Mouse (Mus musculus) spleen, adult 18-20 months (tissue): Measurements from ENCODE around the gene Plcl2.
A peak's percentile ranks its signal among the peaks of the same experiment; 100 is the strongest.
"Not testable (repeated sequence)": the region's sequence is repeated elsewhere in the genome, so short reads cannot be mapped to it uniquely, and the experiment has no call there.

Source experiments
- DNase-seq, 2 experiments: peaks; one replicate each; pipeline ENCODE4 v3.0.0; 2022; ENCODE audit warnings: mixed read lengths in 2 of 2

Plcl2 gene

GRCm38 (mm10) chr17:50677978-50678712 lies 168.9 kb downstream of the Plcl2 start:
- DNase-seq, result no peak

- DNase-seq, result no peak
Measured at GRCm38 (mm10) chr17:50678748-50679147, 169.5 kb downstream of the Plcl2 start.

DNA sequence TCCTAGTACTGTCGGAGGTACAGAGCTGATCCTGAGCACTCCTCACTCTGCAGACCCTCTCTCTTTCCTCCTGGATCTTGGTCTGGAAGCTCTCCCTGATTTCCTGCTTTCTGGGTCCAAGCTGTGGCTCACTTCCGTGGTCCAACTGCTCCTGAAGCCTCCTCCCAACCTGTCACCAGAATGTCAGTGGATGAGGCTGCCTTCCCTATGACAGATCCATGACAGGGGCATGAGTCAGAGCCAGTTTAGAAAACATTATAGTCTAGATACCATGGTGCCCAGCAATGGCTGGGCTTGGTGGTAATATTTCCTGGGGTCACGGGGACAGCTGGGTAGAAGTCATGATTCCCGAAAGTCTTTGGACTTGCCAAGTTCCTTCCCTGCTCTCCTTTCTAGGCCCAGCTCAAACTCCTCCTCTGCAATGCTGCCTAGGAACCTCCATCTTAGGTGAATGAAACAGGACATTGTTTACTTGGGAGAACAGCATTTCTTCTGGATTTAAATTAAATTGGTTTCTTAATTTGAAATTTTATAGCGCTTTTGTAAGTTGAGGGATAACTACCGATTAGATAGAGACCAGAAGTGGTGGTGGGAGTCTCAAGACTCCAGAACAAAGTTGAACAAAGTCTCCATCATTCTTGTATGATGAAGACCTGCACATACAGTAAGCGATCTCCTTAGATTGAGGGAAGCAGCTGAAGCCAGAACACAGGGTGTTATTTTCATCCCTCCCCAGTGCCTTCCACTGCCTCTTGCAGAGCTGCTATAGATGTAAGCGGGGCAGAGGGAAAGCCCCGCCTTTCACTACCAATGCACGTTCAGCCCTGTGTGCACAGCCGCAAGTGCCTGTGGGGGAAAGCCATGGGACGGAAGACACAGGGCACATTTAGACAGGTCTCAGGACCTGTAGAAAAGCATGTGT lies 170.7 kb downstream of the Plcl2 start:
- DNase-seq, result no peak

DNA sequence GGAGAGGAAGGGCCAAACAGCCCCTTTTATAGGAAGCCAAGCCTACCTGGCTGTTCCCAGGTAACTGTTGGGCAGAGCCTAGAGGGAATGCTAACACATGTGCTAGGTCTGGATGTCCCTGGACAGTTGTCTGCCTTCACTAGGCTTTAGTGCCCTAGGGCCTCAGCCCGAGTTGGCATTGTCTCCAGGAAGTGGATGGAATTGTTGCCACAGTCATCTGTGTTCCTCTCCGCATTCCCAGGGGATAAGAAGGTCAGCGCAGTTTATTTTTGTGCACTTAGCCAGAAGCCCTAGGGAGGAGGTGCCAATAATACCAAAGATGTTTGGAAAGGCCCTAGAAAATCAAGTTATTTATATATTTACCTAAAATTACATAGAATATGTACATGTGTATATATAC lies 173.5 kb downstream of the Plcl2 start:
- DNase-seq, result no peak

DNA sequence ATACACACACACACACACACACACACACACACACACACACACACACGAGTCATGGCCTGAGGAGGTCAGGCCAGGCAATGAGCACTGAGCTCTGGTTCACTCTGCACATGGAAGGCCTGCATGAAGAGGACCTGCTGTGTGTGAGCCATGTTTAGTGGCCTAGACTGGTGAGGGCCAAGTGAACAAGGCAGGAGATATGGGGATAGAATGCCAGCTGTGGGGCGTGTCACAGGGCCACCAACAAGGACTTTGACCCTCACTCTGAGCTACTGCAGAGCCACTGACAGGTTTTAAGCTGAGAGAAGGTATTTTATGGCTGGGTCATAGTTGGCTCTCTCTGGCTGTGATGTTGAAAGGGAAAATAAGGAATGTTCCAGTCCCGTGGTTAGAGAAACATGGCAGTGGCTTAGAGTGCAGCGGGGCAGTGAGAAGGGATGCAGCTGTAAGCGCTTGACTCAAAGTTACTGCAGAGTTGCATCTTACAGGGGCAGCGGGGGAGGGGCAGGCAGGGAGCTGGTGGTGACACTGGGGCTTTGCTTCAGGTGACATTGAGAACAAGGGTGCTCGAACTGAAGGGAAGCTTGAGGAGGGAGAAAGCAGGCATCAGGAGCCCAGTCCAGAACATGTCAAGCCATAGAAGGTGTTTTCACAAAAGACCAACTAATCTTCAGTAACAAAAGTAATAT lies 175.9 kb downstream of the Plcl2 start:
- DNase-seq, result no peak

- no peak for DNase-seq
Measured at GRCm38 (mm10) chr17:50687670-50688069, 178.5 kb downstream of the Plcl2 start.

- no peak for DNase-seq
Measured at GRCm38 (mm10) chr17:50688135-50688534, 178.9 kb downstream of the Plcl2 start.

DNA sequence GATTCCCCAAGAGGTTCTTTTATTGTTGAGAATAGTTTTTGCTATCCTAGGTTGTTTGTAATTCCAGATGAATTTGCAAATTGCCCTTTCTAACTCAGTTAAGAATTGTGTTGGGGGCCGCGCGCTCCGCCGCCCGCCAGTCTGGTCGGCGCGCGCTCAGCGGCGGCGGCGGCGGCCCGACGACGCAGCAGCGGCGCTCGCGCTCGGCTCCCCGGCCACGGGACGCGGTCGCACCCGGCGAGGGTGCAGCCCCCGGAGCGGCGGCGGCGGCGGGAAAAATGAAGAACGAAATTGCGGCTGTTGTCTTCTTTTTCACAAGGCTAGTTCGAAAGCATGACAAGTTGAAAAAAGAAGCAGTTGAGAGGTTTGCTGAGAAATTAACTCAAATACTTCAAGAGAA lies 189.2 kb downstream of the Plcl2 start:
- DNase-seq, result not testable (repeated sequence)

DNA sequence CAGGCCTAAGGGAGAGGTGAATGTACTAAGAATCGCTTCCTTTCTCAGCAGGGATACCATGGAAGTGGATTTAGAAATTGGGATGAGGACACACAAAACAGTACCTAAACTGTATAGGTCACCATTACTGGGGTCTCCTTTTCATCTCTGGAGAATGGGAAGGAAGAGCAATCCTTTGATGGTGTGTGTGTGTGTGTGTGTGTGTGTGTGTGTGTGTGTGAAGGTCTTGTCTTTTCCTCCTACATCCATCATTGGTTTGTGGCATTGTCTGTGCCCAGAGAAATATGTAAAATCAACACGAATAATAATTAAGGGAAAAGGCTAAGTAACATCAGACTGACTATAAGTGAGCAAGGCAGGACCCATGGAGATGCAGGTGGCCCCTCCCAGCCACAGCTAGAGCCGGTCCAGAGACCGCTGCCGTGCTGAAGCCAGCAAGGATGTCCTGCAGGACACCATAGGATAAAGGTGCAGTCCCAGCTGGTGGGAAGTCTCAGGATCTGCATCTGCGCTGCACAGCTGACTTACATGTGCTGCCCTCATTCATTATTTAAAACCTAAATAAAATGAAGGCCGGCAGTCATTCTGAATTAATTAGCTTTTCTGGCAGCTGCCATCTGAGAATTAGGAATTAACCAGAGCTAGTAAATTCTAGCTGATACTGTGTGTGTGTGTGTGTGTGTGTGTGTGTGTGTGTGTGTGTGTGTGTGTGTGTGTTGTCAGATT lies 201.5 kb downstream of the Plcl2 start:
- DNase-seq, result no peak

GRCm38 (mm10) chr17:50717586-50717985 lies 208.4 kb downstream of the Plcl2 start:
- no peak for DNase-seq

DNA sequence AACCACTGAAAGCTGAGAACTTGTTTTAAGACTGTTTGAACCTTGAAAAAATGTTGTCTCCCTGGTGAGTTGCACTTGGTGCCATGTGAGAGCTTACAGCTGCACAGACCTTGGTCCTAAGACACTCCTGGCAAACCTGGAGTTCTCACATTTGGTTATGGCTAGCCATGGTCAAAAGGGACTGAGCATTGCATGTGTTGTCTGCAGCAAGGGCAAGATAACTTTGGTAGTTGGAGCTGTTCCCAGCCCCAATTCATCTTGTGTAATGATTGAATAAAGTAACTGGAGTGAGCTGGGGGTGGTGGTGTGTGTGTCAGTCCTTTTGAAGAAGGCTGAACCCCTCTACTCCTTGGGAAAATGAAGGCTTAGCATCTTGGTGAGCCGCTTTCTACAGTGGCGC lies 215.2 kb downstream of the Plcl2 start:
- no peak for DNase-seq

DNA sequence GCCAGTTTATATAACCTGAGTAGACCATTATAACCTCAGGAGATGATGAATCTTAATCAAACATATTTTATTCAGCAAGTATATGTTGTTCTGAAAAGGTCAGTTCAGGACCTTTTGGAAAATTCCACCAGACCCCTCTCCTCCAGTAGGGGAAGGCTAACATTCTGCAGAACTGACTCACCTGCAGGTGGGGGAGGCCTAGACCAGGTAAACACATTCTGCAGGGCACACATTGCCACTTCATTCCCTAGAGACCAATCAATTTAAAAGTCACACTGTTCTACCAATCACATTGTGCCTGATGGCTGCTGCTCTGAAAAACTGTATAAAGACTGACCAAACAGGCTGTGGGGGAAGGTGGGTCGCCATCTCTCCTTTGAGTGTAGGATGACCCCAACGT lies 217.1 kb downstream of the Plcl2 start:
- no peak for DNase-seq

DNA sequence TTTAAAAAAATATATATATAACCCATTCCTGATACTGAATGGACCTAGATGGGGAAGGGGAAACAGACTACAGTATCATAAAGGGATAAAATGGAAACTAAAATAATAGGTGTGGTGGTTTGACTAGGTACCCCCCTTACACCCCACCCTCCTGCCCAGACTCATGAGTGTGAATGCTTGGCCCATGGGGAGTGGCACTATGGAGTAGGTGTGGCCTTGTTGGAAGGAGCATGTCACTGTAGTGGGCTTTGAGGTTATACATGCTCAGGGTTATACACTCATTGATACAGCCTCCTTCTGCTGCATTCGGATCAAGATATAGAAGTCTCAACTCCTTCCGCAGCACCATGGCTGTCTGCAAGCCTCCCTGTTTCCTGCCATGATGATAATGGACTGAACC lies 219.8 kb downstream of the Plcl2 start:
- DNase-seq, result no peak

DNA sequence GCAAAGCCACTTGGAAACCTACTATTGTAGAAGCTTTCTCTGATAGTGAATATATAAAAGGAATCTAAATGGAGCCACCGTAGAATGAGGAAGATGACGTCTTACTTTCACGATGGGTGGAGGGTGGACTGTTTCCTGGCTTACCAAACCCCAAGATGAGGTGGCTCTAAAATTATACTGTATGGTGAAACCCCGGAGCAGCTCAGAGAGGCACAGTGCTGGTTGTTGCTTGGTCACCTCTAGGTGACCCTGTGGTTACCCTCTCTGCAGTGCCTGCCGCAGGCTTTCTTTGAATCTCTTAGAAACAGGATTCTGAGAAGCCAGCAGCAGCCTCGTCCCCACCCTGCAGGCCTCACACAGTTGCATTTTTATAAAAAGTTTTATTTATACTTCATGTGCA lies 220.4 kb downstream of the Plcl2 start:
- no peak for DNase-seq

GRCm38 (mm10) chr17:50730896-50731295 lies 221.7 kb downstream of the Plcl2 start:
- DNase-seq, result no peak

DNA sequence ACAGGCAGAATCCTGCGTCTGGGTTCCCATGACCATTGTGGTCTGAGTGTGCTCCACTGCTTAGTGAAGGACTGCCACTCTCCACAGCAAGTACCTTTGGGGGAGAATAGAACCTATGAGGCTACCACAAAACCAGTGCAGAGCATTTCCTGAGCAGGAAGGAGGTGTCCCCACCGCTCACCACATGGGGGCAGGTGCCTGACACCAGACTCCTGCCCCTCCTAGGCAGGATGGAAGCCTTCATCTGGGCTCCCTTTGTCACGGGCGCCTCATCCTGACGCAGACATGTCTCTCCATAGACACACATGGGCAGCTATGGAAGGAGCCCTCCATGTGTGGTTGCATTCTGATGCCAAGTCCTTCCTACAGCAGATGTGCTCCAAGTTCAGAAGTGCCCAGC lies 222.7 kb downstream of the Plcl2 start:
- peak; percentile 17 to 33 for DNase-seq

DNA sequence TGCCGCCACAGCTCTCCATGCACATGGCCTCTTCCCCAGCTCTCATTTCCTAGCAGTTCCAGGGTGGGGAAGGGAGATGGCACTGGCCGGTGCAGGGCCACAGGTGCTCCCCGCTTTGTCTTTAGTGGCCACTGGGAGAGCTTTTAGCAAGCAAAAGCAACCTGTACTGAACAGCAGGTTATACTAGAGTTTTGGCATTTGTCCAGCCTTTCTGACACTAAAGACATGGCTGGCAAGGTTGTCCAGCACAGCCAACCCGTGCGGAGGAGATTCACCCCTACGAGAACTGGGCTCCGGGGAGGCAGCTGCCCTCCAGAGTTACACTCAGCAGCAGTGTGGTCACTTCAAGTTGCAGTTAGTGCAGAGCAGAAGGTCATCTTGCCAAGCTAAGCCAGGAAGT lies 224.2 kb downstream of the Plcl2 start:
- DNase-seq, result no peak

DNA sequence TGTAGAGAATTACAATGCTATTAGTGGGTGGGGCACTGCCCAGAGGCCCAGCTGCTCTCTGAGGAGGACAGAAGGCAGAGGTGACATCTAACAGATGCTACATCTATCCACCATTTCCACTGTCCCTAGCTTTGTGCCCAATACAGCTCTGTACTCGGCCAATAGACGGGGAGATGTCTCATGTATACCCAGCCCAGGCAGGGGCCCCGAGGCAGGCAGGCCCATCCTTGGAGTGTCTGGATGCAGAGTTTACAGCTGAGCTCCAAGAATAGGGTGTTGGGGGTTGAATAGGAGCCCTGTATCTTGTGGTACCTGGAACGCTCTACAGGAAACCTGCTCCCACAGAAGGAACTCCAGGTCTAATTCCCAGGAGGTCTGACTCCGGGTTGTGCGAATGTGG lies 225.6 kb downstream of the Plcl2 start:
- no peak for DNase-seq

GRCm38 (mm10) chr17:50735382-50735954 lies 226.3 kb downstream of the Plcl2 start:
- DNase-seq, result no peak

DNA sequence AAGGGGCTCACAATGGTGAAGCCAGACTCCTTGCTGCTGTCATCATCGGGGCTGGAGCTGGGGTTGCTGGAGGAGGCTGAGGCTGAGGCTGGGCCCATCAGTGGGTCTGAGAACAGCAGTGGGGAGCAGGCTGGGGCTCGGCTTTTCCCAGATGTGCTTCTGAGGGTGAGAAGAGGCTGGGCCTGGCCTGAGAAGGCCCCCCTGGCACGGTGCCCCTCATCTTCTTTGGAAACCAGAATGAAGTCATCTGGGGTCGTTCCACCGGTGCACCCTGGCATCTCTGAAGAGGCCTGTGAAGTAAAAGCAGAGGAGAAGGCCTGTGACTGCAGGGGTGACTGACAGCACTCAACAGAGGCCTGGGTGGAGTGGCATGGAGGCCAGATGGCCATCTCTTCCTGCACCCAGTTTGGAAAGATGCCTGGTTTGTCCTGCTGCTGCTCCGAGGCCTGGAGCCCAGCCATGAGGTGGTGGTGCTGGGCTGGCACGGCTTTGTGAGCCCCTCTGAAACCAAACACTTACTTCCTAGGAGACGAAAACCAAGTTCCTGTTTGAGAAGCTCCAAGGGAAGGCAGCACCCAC lies 226.8 kb downstream of the Plcl2 start:
- no peak for DNase-seq

DNA sequence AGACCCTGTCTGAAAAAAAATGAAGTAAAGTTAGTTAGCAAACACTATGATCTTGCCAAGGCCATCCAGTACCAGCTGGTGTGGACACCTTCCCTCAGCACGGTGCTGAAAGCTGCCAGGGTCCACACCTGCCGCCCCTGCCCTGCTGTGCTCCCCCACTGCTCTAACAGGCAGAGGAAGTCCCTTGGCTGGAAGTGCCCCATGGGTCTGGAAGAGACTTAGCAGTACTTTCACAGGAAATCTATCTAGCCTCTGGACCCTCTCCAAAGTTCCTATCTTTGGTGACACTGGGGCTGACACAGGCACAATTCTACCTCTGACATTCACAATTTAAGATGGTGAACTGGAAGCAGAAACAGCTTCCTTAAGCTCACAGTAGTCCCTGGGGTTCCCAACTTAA lies 227.9 kb downstream of the Plcl2 start:
- DNase-seq, result no peak
